Mouse (Mus musculus) cerebellum, adult 18-20 months (tissue): ENCODE results near the gene Sdk2.
A peak's percentile ranks its signal among the peaks of the same experiment; 100 is the strongest.

Experiments
- DNase-seq, 2 experiments: peaks; one replicate each; pipeline ENCODE4 v3.0.0; 2021

Gene Sdk2

GRCm38 (mm10) chr11:113786395-113786794 lies 280.5 kb downstream of the Sdk2 start:
- no peak for DNase-seq

GRCm38 (mm10) chr11:113785406-113786171 lies 281.3 kb downstream of the Sdk2 start:
- DNase-seq: peak in 1 of 2 experiments; percentile 31

- DNase-seq: no peak
Measured at GRCm38 (mm10) chr11:113784656-113785396, 282.0 kb downstream of the Sdk2 start.

- no peak for DNase-seq
Measured at GRCm38 (mm10) chr11:113782496-113782895, 284.4 kb downstream of the Sdk2 start.

- DNase-seq: no peak
Measured at GRCm38 (mm10) chr11:113782006-113782405, 284.8 kb downstream of the Sdk2 start.

GRCm38 (mm10) chr11:113779680-113780041 lies 287.2 kb downstream of the Sdk2 start:
- DNase-seq: no peak

- no peak for DNase-seq
Measured at GRCm38 (mm10) chr11:113778733-113779679, 287.8 kb downstream of the Sdk2 start.

- DNase-seq: no peak
Measured at GRCm38 (mm10) chr11:113777878-113778464, 288.9 kb downstream of the Sdk2 start.

- DNase-seq: no peak
Measured at GRCm38 (mm10) chr11:113776851-113777511, 289.9 kb downstream of the Sdk2 start.

- no peak for DNase-seq
Measured at GRCm38 (mm10) chr11:113774773-113775172, 292.1 kb downstream of the Sdk2 start.

GRCm38 (mm10) chr11:113773191-113773590 lies 293.7 kb downstream of the Sdk2 start:
- no peak for DNase-seq

- no peak for DNase-seq
Measured at GRCm38 (mm10) chr11:113771187-113771586, 295.7 kb downstream of the Sdk2 start.

GRCm38 (mm10) chr11:113768356-113768755 lies 298.5 kb downstream of the Sdk2 start:
- no peak for DNase-seq

GRCm38 (mm10) chr11:113767285-113767684 lies 299.6 kb downstream of the Sdk2 start:
- no peak for DNase-seq

- no peak for DNase-seq
Measured at GRCm38 (mm10) chr11:113766284-113766985, 300.4 kb downstream of the Sdk2 start.

GRCm38 (mm10) chr11:113764132-113764849 lies 302.6 kb downstream of the Sdk2 start:
- no peak for DNase-seq

GRCm38 (mm10) chr11:113763449-113763848 lies 303.4 kb downstream of the Sdk2 start:
- DNase-seq: no peak

- no peak for DNase-seq
Measured at GRCm38 (mm10) chr11:113762136-113762797, 304.6 kb downstream of the Sdk2 start.

- no peak for DNase-seq
Measured at GRCm38 (mm10) chr11:113761646-113762045, 305.2 kb downstream of the Sdk2 start.

GRCm38 (mm10) chr11:113760476-113760875 lies 306.4 kb downstream of the Sdk2 start:
- no peak for DNase-seq
